Mouse (Mus musculus): ENCODE results near the gene Zfp786.

Gene Zfp786

DNA sequence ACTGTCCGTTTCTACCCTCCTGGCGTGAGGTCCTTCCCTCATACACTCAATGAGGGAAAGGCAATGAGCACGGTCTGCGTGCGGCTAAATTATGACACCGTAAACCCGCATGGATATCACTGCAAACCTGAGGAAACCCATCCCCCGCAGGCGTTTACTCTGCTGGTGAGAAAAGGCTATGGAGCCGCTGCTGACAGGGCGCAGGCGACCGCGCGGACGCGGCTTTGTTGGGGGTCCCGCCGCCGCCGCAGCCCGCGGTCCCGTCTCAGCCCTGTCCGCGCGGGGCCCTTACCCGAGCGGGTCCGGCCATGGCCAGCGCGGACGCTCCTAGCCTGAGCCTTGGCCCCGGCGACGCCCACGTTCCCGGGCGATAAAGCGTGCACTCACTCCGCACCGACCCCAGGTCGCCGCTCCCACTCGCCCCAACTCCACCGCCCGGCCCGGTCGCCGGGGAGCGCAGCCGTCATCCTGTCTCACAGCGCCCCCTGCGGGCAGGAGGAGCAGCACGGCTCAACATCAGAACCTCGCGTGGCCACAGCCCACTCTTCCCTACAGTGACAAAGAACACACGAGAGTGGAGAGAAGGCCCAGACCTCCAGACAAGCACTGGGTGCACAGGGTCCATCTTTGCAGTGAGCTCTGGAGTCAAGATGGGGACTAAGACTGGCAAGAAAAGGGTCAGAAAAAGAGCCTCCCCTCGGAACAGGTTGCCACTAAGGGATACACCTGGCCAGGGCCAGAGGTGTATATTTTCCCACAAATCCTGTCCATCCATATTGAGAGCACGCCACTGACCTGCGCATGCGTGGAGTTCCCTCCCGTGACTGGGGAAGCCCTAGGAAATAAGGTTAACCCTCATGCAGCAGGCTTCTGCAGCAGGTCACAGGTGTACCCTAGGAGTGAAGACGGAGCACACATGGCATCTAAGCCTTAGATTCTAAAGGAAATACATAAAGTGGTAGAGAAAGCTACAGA, at the start of gene Zfp786:
Zfp786 (minus strand) TSS at position 764 of the 975 bp plus-strand sequence.
- POLR2A ChIA-PET, result interaction anchor here (0.7 to 11.5 kb wide), 8 partner anchors 10 to 49 kb away, joined by 3 to 191 read pairs (median 4); partner anchors contain the start of gene Pdia4 (in 2 of the 4)
- CTCF ChIA-PET, result interaction anchor here in 3 of 4 experiments (0.6 to 1.8 kb wide), 6 partner anchors 11 to 186 kb away, joined by 3 to 6 read pairs (median 3); partner anchors contain the start of gene Pdia4 (in 1 of the 3)

DNA sequence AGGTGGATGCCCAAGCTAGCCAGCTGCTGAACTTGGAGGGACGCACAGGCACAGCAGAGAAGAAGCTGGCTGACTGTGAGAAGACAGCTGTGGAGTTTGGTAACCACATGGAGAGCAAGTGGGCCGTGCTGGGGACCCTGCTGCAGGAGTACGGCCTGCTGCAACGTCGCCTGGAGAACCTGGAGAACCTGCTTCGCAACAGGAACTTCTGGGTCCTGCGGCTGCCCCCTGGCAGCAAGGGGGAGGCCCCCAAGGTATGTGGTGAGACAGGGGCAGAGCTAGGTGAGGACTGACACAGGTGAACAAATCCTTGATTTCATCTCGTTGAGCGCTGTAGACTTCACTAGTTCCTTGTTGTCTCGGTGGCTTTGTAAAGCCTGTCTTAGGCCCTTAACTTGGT, 49.5 kb upstream of the Zfp786 start:
- POLR2A ChIA-PET, result interaction anchor here in 2 of 4 experiments (1.1 to 2.2 kb wide), 2 partner anchors 25 to 41 kb away, joined by 3 to 4 read pairs; no protein-coding TSS in a partner anchor

DNA sequence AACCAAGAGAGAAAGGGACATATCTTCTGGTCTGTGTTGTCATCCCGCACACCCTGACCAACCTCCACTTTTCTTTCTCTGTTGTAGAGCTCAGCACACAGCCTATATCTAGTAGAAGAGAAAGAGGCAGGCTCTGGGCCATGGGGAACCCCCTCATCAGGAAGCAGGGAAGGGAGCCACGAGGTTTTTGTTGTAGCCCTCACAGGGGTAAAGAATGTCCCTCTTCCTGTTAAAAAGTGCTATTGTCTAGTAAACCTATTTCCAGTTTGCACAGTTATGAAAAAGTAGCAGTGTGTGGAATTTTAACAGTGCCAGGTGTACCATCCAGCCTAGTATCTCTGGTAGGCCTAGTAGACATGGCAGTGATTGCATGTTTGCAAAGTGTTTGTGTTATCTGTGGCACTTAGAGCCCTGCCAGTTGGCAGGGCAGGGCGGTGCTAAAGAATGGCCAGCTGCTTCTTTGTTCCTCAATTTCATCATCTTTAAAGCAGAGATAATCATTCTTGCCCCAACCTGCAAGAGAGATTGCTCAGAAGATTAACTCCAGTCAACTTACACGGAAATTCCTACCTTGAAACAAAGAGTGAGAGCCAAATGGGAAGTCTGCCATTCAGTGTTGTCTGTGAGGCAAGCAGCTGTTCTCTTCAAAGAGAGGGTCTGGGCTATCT, 48.5 kb upstream of the Zfp786 start:
- POLR2A ChIA-PET, result interaction anchor here in 3 of 4 experiments (0.9 to 2.2 kb wide), 7 partner anchors 9 to 70 kb away, joined by 3 to 8 read pairs (median 3); no protein-coding TSS in a partner anchor
- CTCF ChIA-PET, result interaction anchor here in 2 of 4 experiments (0.6 kb wide), 2 partner anchors 48 to 107 kb away, joined by 3 read pairs; no protein-coding TSS in a partner anchor

More for the DNA sequence above, 49.5 kb upstream of the Zfp786 start:
- CTCF ChIA-PET, result no interaction called here

DNA sequence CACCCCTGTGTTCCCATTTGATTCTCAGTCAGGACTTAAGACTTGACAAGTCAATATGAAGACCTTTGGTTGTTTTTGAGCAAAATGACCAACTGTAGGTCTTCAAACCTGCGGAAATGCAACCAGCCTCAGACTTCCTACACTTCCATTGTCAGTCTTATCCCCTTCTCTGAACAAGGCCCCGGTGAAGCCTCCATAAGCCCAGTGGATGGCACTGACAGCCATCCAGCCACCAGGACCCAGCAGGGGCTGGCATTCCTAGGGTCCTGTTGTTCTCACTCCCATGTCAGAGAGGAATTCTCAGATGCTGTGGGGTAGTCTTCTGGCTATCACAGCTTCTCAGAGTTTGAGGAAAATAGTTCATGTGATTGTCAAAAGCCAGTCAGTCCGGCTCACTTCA, 47.9 kb upstream of the Zfp786 start:
- CTCF ChIA-PET, result interaction anchor here in 2 of 4 experiments (1.4 to 1.7 kb wide), 2 partner anchors 13 to 43 kb away, joined by 3 to 13 read pairs; partner anchors contain the start of gene Zfp398 (in 1 of the 2)
- POLR2A ChIA-PET, result interaction anchor here in 2 of 4 experiments (0.6 to 2.5 kb wide), 9 partner anchors 10 to 71 kb away, joined by 3 to 11 read pairs (median 3); partner anchors contain the start of gene Pdia4 (in 1 of the 2)

DNA sequence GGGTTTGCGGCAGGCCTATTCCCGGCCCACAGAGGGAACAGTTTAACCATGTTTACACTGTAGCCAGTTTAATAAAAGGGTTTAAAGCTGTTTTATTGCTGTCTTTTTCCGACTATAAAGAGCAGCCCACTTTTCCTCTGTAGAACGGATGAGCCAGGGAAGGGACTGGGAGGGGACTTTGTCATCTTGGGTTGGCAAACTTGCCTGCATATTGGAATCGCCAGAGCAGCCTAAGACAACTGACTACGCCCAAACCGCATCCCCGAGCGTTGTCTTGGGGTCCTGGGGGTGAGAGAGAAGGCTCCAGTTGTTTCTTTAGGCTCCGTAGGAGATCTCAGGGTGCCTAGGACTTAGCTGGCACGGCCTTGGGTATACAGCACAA, 47.5 kb upstream of the Zfp786 start:
- CTCF ChIA-PET, result interaction anchor here in 3 of 4 experiments (0.5 to 1.8 kb wide), 5 partner anchors 12 to 101 kb away, joined by 3 to 20 read pairs (median 8); partner anchors contain the start of gene Zfp398 (in 1 of the 3)
- POLR2A ChIA-PET, result interaction anchor here in 3 of 4 experiments (0.6 to 2.5 kb wide), 14 partner anchors 11 to 186 kb away, joined by 3 to 11 read pairs (median 4); partner anchors contain the start of gene Pdia4 (in 2 of the 3)

DNA sequence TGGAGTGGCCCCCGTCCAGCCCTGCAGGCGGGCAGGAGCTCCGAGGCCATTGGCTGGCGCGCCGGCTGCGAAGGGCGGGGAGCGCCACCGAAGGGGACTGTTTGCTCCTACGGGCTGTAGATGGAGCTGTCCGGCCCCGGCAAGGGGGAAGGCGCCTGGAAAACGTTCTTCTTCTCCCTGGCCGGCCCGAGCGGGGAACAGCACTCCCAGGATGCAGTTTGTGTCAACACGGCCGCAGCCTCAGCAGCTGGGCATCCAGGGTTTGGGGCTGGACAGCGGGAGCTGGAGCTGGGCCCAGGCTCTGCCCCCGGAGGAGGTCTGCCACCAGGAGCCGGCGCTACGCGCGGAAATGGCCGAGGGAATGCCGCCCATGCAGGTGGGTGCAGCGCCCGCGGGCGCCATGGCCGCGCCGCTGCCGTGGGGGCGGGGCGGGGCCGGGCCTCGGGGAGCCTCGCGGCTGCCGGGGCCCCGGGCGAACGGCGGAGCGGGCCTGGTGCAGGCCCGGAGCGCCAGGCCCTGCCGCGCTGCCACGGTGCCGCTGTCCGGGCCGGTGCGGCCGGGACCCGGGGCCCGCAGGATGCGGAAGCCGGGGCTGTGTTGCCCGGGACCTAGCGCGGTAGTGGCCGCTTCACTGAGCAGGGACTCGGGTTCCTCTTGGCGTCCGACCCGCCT, 46.9 kb upstream of the Zfp786 start:
- POLR2A ChIA-PET, result interaction anchor here (0.6 to 2.5 kb wide), 29 partner anchors 11 to 187 kb away, joined by 3 to 13 read pairs (median 3); partner anchors contain the start of genes Pdia4 (in 2 of the 4) and Zfp398 (in 2 of the 4)
- CTCF ChIA-PET, result interaction anchor here (0.5 to 1.8 kb wide), 15 partner anchors 8 to 102 kb away, joined by 3 to 20 read pairs (median 3); partner anchors contain the start of genes Zfp398 (in 2 of the 4) and Zfp956 (in 1 of the 4)

DNA sequence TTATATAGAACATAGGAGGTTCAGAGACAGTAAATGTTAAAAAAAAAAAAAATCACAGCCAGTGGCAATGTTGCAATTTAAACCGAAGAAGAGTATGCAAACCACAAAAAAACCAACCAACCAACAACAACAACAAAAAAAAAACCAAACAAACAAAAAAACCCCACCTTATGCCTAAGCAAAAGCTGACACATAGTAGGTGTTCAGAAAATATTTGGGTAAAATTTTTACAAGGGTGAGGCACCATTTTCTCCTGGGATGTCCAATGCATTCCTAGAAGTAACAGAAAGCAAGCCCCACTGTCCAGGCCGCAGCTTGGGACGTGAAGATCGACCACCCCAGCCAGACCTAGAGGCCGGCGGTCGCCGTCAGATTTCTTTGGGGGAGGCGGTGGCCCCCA, 46.4 kb upstream of the Zfp786 start, which contains the start of gene Zfp282:
Zfp282 (plus strand) TSS at position 147 of the 400 bp plus-strand sequence.
- POLR2A ChIA-PET, result interaction anchor here (0.7 to 2.5 kb wide), 27 partner anchors 10 to 187 kb away, joined by 3 to 13 read pairs (median 3); partner anchors contain the start of genes Pdia4 (in 2 of the 4) and Zfp398 (in 2 of the 4)
- CTCF ChIA-PET, result interaction anchor here (0.7 to 1.8 kb wide), 13 partner anchors 8 to 102 kb away, joined by 3 to 13 read pairs (median 3); partner anchors contain the start of genes Zfp398 (in 2 of the 4) and Zfp956 (in 1 of the 4)

DNA sequence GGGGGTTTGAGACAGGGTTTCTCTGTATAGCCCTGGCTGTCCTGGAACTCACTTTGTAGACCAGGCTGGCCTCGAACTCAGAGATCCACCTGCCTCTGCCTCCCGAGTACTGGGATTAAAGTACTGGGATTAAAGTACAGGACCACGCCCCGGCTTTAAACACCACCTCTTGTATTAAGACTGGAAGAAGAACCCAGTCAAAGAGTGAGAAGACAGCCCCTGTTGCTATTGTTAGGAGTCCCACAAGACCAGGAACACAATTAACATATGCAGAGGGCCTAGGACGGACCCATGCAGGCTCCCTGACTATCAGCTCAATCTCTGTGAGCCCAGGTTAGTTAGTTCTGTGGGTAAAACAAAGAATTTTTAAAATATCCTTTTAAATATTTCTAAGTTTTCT, 41.6 kb upstream of the Zfp786 start:
- CTCF ChIA-PET, result no interaction called here

DNA sequence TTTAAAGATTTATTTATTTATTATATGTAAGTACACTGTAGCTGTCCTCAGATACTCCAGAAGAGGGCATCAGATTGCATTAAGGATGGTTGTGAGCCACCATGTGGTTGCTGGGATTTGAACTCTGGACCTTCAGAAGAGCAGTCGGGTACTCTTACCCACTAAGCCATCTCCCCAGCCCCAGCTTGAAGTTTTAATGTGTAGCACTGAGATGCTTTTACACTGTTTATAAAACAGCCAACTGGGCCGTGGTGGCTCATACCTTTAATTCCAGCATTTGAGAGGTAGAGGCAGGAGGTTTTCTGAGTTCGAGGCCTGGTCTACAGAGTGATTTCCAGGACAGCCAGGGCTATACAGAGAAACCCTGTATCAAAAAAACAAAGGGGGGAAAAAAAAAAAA, 27.1 kb upstream of the Zfp786 start:
- CTCF ChIA-PET, result interaction anchor here in 2 of 4 experiments (1.1 to 1.3 kb wide), 3 partner anchors 19 to 159 kb away, joined by 3 to 4 read pairs (median 3); partner anchors contain the start of genes Zfp282 (in 1 of the 2) and Zfp398 (in 1 of the 2)
- POLR2A ChIA-PET, result interaction anchor here in 1 of 4 experiments (0.6 to 0.8 kb wide), 2 partner anchors 19 to 20 kb away, joined by 3 read pairs; partner anchors contain the start of gene Zfp282

More for the DNA sequence above, 41.6 kb upstream of the Zfp786 start:
- POLR2A ChIA-PET, result interaction anchor here in 1 of 4 experiments (1.4 kb wide), 1 partner anchor 37 kb away, joined by 3 read pairs; the partner anchor contains the start of gene Zfp398

DNA sequence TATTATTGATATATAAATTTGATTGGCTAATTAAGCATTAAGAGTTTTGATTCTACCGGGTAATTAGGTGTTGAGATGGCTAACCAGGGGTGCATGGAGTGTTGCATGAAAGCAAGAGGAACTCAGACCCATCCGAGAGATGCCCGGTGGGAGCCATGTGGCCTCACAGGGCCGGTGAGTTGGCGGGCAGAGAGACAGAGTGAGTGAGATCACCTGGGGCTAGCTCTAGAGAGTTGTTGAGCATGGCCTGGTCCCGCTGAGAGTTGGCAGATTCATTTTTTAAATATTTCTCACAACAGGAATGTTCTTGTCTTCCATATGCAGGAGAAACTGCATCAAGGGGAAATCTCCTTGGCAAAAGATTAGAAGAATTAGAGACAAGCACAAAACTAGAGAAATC, 26.6 kb upstream of the Zfp786 start:
- CTCF ChIA-PET, result interaction anchor here in 2 of 4 experiments (1.1 to 1.3 kb wide), 3 partner anchors 20 to 159 kb away, joined by 3 to 4 read pairs (median 3); partner anchors contain the start of genes Zfp282 (in 1 of the 2) and Zfp398 (in 1 of the 2)
- POLR2A ChIA-PET, result interaction anchor here in 1 of 4 experiments (2.9 kb wide), 1 partner anchor 11 kb away, joined by 23 read pairs; no protein-coding TSS in a partner anchor

DNA sequence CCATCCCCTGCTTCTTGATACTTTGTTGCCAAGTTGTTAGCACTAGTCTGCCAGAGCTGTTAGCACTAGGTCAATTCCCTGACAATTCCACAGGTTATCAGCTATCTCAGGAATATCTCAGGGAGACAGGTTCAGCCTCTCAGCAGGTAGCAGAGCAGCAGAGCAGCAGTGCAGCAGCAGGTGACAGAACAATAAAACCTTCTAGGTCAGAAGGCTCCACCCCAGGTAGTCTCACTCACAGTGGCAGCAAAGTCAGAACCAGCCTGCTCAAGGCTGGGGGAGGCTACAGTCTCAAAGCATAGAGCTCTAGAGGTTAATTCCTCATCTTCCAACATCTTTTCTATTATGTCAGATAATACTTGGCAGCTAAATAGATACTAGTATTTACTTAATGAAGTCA, 15.1 kb upstream of the Zfp786 start:
- CTCF ChIA-PET, result interaction anchor here in 3 of 4 experiments (0.6 to 1.5 kb wide), 4 partner anchors 10 to 131 kb away, joined by 3 to 13 read pairs (median 6); partner anchors contain the start of gene Zfp398 (in 3 of the 3)
- POLR2A ChIA-PET, result interaction anchor here in 2 of 4 experiments (0.9 to 2.9 kb wide), 7 partner anchors 10 to 170 kb away, joined by 3 to 23 read pairs (median 4); partner anchors contain the start of genes Zfp398 (in 2 of the 2) and Zfp282 (in 1 of the 2)

DNA sequence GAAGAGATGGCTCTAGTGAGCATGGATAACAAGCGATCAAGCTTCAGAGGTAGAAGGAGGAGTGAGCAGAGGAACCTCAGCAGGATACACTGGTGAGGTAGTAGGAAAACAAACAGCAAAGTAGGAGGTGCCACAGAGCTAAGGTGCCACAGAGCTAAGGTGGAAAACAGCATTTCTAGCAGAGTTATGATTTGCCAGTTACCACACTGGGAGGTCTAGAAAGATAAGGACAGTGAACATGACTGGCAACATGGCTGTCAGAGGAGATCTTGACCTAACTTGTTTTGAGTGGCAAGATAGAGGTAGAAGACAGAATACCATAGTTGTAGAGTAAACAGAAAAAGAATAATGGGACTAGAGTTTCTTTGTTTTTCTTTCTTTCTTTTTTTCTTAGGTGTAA, 11.7 kb upstream of the Zfp786 start:
- ChIA-PET POLR2A (no interaction called here), CTCF (no interaction called here)

DNA sequence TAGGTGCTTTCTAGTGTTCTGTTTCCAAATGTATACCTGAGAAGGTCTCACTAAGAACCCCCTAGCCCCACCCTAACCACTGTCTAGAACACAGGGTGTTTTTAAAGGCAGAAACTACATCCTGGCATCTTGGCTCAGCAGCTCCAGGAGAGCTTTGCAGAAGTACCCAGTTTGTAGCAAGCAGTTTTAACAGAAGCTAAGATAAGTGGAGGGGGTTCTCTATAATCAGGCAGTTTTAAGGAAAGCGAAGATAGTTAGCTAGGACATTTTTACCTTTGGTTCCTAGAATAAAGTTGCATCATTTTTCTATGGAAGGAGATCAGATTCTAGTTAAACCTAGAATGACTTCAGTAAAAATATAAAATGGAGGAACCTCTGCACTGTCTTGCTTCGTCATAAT, 11.2 kb upstream of the Zfp786 start:
- CTCF ChIA-PET, result no interaction called here
- POLR2A ChIA-PET, result no interaction called here

DNA sequence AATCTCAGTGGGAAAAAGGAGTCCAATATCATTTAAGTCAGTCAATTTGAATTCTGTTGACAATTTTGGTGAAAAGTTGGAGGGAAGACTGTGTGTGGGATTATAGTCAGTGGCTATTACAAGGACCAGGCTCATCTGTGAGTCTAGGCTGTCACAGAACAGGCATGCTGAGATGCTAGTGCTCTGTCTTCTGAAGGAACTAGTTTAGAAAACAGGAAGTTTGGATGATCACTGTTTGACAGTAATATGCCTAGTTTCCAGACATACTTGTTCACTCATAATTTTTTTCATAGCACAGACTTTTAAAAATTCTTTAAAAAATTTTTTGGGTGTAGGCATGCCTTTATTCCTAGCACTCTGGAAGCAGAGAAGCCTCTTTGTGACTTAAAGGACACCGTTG, 10.4 kb upstream of the Zfp786 start:
- CTCF ChIA-PET, result no interaction called here
- POLR2A ChIA-PET, result no interaction called here

DNA sequence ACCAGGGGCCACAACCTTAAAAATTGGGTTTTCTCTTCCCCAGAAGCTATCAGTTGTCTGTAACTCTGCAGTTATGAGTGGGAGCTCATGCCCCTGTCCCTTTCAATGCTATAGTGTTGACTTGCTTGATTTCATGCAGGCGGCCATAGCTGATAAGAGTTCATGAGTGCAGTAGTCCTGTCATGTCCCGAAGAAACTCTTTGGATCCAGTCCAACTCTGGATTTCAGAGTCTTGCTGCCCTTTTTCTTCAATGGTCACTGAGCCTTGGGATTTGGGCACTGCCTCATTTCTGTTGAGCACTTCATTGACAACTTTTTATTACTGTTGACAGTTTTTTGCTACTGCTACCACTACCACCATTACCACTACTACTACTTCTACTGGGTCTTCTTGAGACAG, 7.0 kb upstream of the Zfp786 start:
- POLR2A ChIA-PET, result interaction anchor here in 1 of 4 experiments (1.4 to 1.7 kb wide), 2 partner anchors 67 to 600 kb away, joined by 3 read pairs; no protein-coding TSS in a partner anchor

DNA sequence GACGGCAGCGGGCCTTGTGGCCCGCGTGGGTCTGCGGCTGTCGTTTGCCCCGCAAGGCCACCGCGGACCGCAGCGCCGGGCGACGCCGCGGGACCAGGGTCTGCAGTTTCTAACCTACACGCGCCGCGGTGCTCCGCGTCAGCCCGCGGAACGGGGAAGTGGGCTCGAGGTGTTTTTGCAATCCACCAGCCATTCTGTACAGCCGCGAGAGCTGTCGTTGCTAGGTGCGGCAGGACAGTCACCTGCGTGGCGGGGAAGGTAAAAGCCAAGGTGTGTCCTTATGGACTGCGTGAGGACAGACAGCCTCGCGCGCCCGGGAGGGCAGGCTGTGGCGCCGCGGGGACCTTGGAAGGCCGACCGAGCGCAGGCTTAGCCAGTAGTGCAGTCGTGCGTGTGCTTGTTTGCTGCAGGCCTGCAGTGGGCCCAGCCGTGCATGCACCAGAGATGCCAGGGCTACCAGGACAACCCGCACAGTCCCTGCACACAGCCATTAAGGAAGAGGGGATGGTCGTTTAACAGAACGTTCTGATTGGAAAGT, 5.4 kb upstream of the Zfp786 start:
- POLR2A ChIA-PET, result interaction anchor here (0.5 to 3.7 kb wide), 53 partner anchors 9 to 877 kb away, joined by 3 to 30 read pairs (median 4); partner anchors contain the start of genes Pdia4 (in 4 of the 4), Ezh2 (in 1 of the 4), Zfp282 (in 1 of the 4) and Zfp956 (in 1 of the 4)
- CTCF ChIA-PET, result interaction anchor here (0.6 to 2.4 kb wide), 55 partner anchors 9 to 558 kb away, joined by 3 to 18 read pairs (median 4); partner anchors contain the start of genes Pdia4 (in 3 of the 4), Zfp282 (in 2 of the 4), Zfp746 (in 2 of the 4) and Zfp956 (in 1 of the 4)

More for the DNA sequence above, 7.0 kb upstream of the Zfp786 start:
- CTCF ChIA-PET, result no interaction called here
